Mouse (Mus musculus) liver, adult 2 months (tissue): ENCODE measurements at regions not wholly inside any gene's neighbourhood (a gene's known extent, or its start where the extent isn't known, plus 50 kb on each side); places are given as distances from the start of the nearest gene placed in this dataset.

Experiments used
- DNase-seq: peaks from one replicate; pipeline ENCODE4 v3.0.0-alpha.2; 2011; ENCODE audit warnings: low read depth, low spot score; ENCODE audit errors: extremely low read depth
- H3K27ac ChIP-seq: fragments of 200-500 bp; replicated peaks from 2 replicates; pipeline ENCODE4 v1.5.1; 2012; ENCODE audit warnings: low read depth, mild to moderate bottlenecking, control low read depth, inconsistent platforms, low read length; ENCODE audit not compliant: insufficient read depth
- H3K27me3 ChIP-seq: fragments of 200-500 bp; 2 replicates; pipeline ENCODE4 v1.6.1; 2012; ENCODE audit warnings: mild to moderate bottlenecking, moderate library complexity, low read length, inconsistent platforms; ENCODE audit not compliant: control insufficient read depth, insufficient read depth
- H3K36me3 ChIP-seq: fragments of 200-500 bp; 2 replicates; pipeline ENCODE4 v1.6.1; 2012; ENCODE audit warnings: low read length, inconsistent platforms; ENCODE audit not compliant: control insufficient read depth, insufficient read depth
- H3K4me1 ChIP-seq: fragments of 200-500 bp; 2 replicates; pipeline ENCODE4 v1.6.1; 2011; ENCODE audit warnings: low read length; ENCODE audit not compliant: control insufficient read depth, insufficient read depth
- H3K4me3 ChIP-seq: fragments of 200-500 bp; 2 replicates; pipeline ENCODE4 v1.5.1; 2011; ENCODE audit warnings: low read depth, mild to moderate bottlenecking, control low read depth, low read length, moderate library complexity; ENCODE audit not compliant: insufficient read depth
- H3K79me2 ChIP-seq: fragments of 200-500 bp; 2 replicates; pipeline ENCODE4 v1.6.1; 2012; ENCODE audit warnings: inconsistent platforms, mild to moderate bottlenecking, low read length, moderate library complexity; ENCODE audit not compliant: control insufficient read depth, insufficient read depth
- H3K9ac ChIP-seq: fragments of 200-500 bp; 2 replicates; pipeline ENCODE4 v1.6.1; 2012; ENCODE audit warnings: low read depth, mild to moderate bottlenecking, control low read depth, inconsistent platforms, low read length
- CTCF ChIP-seq: fragments of 200-500 bp; IDR thresholded peaks from 2 replicates; pipeline ENCODE4 v1.5.1; 2011; ENCODE audit warnings: low read depth, low read length, control low read depth
- POLR2A ChIP-seq: fragments of 200-500 bp; IDR thresholded peaks from 2 replicates; pipeline ENCODE4 v1.6.1; 2011; ENCODE audit warnings: low read length, control low read depth; ENCODE audit not compliant: insufficient read depth; ENCODE audit errors: extremely low read depth
- WGBS: fragments of 180-500 bp; shearing (Covaris S2); methylation state at CpG from one replicate; pipeline ENCODE4 v1.1.7; 2018; 5-methylcytosine and 5-hydroxymethylcytosine counted together

DNA sequence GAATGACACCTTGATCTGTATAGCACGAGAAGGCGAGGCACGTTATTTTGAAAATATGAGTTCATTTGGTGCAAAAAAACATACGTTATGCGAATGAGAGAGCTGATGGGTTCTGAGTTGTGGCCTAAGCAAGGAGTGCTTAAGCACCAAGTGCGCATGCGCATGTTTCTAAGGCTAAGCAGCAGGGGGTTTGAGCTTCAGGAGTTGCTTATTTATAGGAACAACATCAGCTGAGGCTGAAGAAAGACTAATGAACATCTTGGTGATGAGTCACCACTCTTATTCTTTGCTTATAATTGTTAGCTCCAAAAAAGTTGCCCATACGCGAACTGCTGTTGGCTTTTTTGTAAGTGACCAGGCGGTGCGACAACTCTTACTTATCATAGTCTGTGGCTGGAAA, 361.1 kb upstream of the Prickle1 start:
- H3K79me2 ChIP-seq = no peaks in the 10 kb centered on the region
- H3K4me1 ChIP-seq = no peaks in the 10 kb centered on the region
- no peaks in the 10 kb centered on the region for H3K36me3 ChIP-seq
- no peak overlapping the region for H3K4me3 ChIP-seq
- TF ChIP-seq CTCF (no peak), POLR2A (no peak)
- no peaks in the 10 kb centered on the region for H3K27me3 ChIP-seq
- H3K9ac ChIP-seq = no peak overlapping the region
- 96% methylated on average over 11 of the region's 11 CpGs for WGBS
- no peak for DNase-seq
- no peak overlapping the region for H3K27ac ChIP-seq

DNA sequence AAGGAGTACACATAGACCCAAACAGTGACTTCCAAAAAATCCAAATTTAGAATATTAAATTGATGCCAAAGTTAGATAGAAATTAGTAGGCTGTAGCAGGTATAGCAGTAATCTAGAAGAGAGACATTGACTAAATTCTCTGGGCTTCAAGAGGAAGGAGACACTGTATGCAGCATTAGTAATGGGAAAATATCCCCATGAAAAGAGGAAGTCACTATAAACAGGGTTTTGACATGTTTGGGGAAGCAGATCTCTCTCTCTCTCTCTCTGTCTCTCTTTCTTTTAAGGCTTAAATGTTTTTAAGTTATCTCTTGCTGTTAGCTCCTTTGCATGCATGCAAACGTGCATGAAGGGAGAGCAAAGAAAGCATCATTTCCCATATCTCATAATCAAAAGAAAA, 357.9 kb upstream of the Prickle1 start:
- Histone ChIP-seq H3K4me1 (no peaks in the 10 kb centered on the region), H3K27ac (no peak overlapping the region), H3K27me3 (no peaks in the 10 kb centered on the region), H3K9ac (no peak overlapping the region), H3K79me2 (no peaks in the 10 kb centered on the region), H3K36me3 (no peaks in the 10 kb centered on the region), H3K4me3 (no peak overlapping the region)
- WGBS = 64% methylated on average over 1 of the region's 1 CpGs
- TF ChIP-seq CTCF = no peak
- no peak for TF ChIP-seq POLR2A
- no peak for DNase-seq

DNA sequence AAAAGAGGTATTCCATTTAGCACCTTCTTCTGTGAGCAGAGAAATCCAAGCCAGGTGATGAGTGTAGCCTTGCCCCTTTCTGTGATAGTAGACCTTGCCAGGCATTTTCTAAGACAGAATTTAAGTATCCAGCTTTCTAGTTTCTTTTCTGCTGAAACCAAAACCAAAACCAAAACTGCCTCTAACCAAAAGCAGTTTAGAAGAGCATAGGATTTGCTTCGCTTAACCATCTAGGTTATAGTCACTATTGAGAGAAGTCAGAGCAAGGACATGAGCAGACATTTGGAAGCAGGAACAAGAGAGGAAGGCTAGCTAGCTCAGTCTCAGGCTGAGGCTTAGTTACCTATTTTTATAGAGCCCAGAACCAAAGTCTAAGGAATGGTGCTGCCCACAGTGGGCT, 354.8 kb upstream of the Prickle1 start:
- no peaks in the 10 kb centered on the region for H3K4me1 ChIP-seq
- no peak overlapping the region for H3K27ac ChIP-seq
- no peaks in the 10 kb centered on the region for H3K79me2 ChIP-seq
- no peak overlapping the region for H3K4me3 ChIP-seq
- no peak for DNase-seq
- H3K9ac ChIP-seq = no peak overlapping the region
- no peaks in the 10 kb centered on the region for H3K27me3 ChIP-seq
- H3K36me3 ChIP-seq = no peaks in the 10 kb centered on the region
- 92% methylated on average over 1 of the region's 1 CpGs for WGBS
- TF ChIP-seq POLR2A = no peak
- TF ChIP-seq CTCF = no peak

DNA sequence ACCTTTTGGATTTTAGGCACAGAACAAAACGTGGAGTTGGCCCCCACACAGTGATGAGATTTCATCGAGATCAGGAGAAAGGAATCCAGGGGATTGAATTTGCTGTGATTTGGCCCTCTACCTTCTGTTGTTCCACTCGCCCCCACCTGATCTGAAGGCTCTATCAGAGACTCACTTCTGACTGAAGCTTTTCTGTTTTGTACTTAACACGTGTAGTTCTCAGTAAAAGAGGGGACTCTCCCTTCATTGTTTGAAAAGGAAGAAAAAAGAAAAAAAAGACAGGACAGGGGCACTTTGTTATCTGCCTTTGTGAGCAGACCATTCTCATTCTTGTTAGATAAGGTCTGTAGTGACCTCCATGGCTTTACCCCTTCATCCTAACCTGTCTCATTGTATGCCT, 353.2 kb upstream of the Prickle1 start:
- H3K4me3 ChIP-seq = no peak overlapping the region
- TF ChIP-seq POLR2A (no peak), CTCF (no peak)
- H3K27me3 ChIP-seq = no peaks in the 10 kb centered on the region
- H3K79me2 ChIP-seq = no peaks in the 10 kb centered on the region
- no peak overlapping the region for H3K27ac ChIP-seq
- WGBS = 40% methylated on average over 4 of the region's 4 CpGs
- no peak overlapping the region for H3K9ac ChIP-seq
- no peaks in the 10 kb centered on the region for H3K4me1 ChIP-seq
- no peaks in the 10 kb centered on the region for H3K36me3 ChIP-seq
- DNase-seq = no peak

DNA sequence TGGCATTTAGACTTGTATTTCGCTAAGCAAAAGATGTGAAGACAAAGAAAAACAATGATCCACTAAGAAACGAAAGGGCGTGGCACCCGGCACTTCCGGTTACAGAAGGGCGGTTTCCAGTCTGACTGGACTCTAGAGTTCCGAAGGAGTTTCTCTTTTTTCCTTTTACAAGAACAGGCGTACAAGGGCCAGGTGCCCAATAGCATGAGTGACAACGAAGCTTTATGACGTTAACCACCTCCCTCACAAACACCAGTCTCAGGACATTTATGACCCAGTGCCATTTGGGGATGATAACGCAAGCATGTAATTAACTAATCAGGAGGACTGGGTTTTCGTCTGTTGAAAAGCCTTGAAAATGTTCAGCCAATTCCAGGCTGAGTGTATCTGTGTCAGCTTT, 347.9 kb upstream of the Prickle1 start:
- TF ChIP-seq POLR2A (no peak), CTCF (no peak)
- 87% methylated on average over 12 of the region's 12 CpGs for WGBS
- H3K9ac ChIP-seq = no peak overlapping the region

DNA sequence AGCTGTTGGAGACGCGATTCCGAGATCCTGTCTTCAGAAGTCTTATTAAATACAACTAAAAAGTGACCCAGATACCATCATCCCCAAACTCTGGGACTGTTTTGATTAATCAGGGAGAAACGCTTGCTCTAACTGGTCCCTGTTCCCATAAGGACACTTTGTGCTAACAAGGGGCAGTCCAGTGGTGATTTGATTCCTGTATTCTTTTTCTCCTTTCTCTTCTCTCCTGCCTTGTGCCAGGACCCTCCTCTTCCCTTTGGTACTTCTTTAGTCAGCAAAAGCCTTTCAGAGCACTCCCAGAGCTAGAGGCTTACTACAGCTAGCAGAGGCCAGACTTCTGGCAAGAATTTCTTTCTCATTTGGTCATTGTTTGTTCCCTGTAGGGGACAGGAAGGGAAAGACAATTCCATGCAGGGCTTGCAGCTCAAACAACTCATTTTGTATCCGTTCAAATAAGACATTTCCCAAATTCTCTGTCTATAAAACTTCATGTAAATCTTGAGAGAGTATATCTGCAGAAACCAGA, 337.3 kb upstream of the Prickle1 start:
- H3K36me3 ChIP-seq = no peaks in the 10 kb centered on the region
- no peak for TF ChIP-seq POLR2A
- no peaks in the 10 kb centered on the region for H3K27me3 ChIP-seq
- no peaks in the 10 kb centered on the region for H3K79me2 ChIP-seq
- H3K4me3 ChIP-seq = no peak overlapping the region
- H3K4me1 ChIP-seq = no peaks in the 10 kb centered on the region
- H3K27ac ChIP-seq = no peak overlapping the region
- 52% methylated on average over 5 of the region's 5 CpGs for WGBS
- DNase-seq = no peak
- no peak overlapping the region for H3K9ac ChIP-seq

More for the DNA sequence above, 347.9 kb upstream of the Prickle1 start:
- no peaks in the 10 kb centered on the region for H3K27me3 ChIP-seq
- no peaks in the 10 kb centered on the region for H3K4me1 ChIP-seq
- H3K36me3 ChIP-seq = no peaks in the 10 kb centered on the region
- H3K27ac ChIP-seq = no peak overlapping the region
- no peak overlapping the region for H3K4me3 ChIP-seq
- no peaks in the 10 kb centered on the region for H3K79me2 ChIP-seq
- DNase-seq = no peak
